Mouse (Mus musculus): ENCODE data around the gene Lamtor2. TPM values are rescaled to one million over a fixed set of nuclear protein-coding genes. Genes with fewer than 3 reads are reported as not detected.

Gene Lamtor2
- polyA plus RNA-seq, 1 experiment from 2014 or later, result 102 TPM

MicroRNAs encoded within 50 kb of the gene (microRNA counts, 519-probe panel; counts per million panel counts)
- 582 counts per million, percentile 70 among the panel's probes with 10 or more counts for microRNA mmu-miR-1905

Small RNA genes within 50 kb of the gene (microRNA-seq; reads per million reads assigned to microRNA genes)
- not detected for gene Mir1905

Other genes starting within 250 kb of the Lamtor2 start
- 93.8 and 96.4 TPM in 2 replicates for gene Glmp, start 228.1 kb downstream of the Lamtor2 start, polyA plus RNA-seq (2016; fragmentation: Nextera tagmentation; extraction: Ambion mirVana)
- 1.6 and 2.0 TPM in 2 replicates for gene Tmem79, start 216.9 kb downstream of the Lamtor2 start, polyA plus RNA-seq (2016; fragmentation: Nextera tagmentation; extraction: Ambion mirVana)
- gene Smg5, start 216.8 kb downstream of the Lamtor2 start, polyA plus RNA-seq (2016; fragmentation: Nextera tagmentation; extraction: Ambion mirVana), result 56.1 and 58.8 TPM in 2 replicates
- 9.2 and 10.0 TPM in 2 replicates for gene Paqr6, start 188.5 kb downstream of the Lamtor2 start, polyA plus RNA-seq (2016; fragmentation: Nextera tagmentation; extraction: Ambion mirVana)
- 0.11 and 0.13 TPM in 2 replicates for gene Bglap3, start 180.3 kb downstream of the Lamtor2 start, polyA plus RNA-seq (2016; fragmentation: Nextera tagmentation; extraction: Ambion mirVana)
- gene Bglap2, start 174.4 kb downstream of the Lamtor2 start, polyA plus RNA-seq (2016; fragmentation: Nextera tagmentation; extraction: Ambion mirVana), result not detected in 2 replicates
- not detected in 2 replicates for gene Bglap, start 168.6 kb downstream of the Lamtor2 start, polyA plus RNA-seq (2016; fragmentation: Nextera tagmentation; extraction: Ambion mirVana)
- 104 and 115 TPM in 2 replicates for gene Pmf1, start 142.7 kb downstream of the Lamtor2 start, polyA plus RNA-seq (2016; fragmentation: Nextera tagmentation; extraction: Ambion mirVana)
- gene Slc25a44, start 127.9 kb downstream of the Lamtor2 start, polyA plus RNA-seq (2016; fragmentation: Nextera tagmentation; extraction: Ambion mirVana), result 14.0 and 14.9 TPM in 2 replicates
- 14.4 and 17.6 TPM in 2 replicates for gene Sema4a, start 91.9 kb downstream of the Lamtor2 start, polyA plus RNA-seq (2016; fragmentation: Nextera tagmentation; extraction: Ambion mirVana)
- 189 TPM in 2 replicates for gene Lmna, start 43.1 kb downstream of the Lamtor2 start, polyA plus RNA-seq (2016; fragmentation: Nextera tagmentation; extraction: Ambion mirVana)
- 2.8 and 3.1 TPM in 2 replicates for gene Mex3a, start 20.7 kb downstream of the Lamtor2 start, polyA plus RNA-seq (2016; fragmentation: Nextera tagmentation; extraction: Ambion mirVana)
- 0.70 TPM in 1 of 2 replicates, not detected in the other for gene Rab25, start 4.8 kb downstream of the Lamtor2 start, polyA plus RNA-seq (2016; fragmentation: Nextera tagmentation; extraction: Ambion mirVana)
- 37.9 and 39.5 TPM in 2 replicates for gene Ubqln4, start 684 bp upstream of the Lamtor2 start, polyA plus RNA-seq (2016; fragmentation: Nextera tagmentation; extraction: Ambion mirVana)
- 172 and 177 TPM in 2 replicates for gene Ssr2, start 22.8 kb upstream of the Lamtor2 start, polyA plus RNA-seq (2016; fragmentation: Nextera tagmentation; extraction: Ambion mirVana)
- 30.5 and 33.0 TPM in 2 replicates for gene Arhgef2, start 52.9 kb upstream of the Lamtor2 start, polyA plus RNA-seq (2016; fragmentation: Nextera tagmentation; extraction: Ambion mirVana)
- not detected in 2 replicates for gene Rxfp4, start 100.1 kb upstream of the Lamtor2 start, polyA plus RNA-seq (2016; fragmentation: Nextera tagmentation; extraction: Ambion mirVana)
- gene Khdc4, start 132.7 kb upstream of the Lamtor2 start, polyA plus RNA-seq (2016; fragmentation: Nextera tagmentation; extraction: Ambion mirVana), result 44.1 and 46.4 TPM in 2 replicates
- 36.0 and 36.4 TPM in 2 replicates for gene Rit1, start 163.8 kb upstream of the Lamtor2 start, polyA plus RNA-seq (2016; fragmentation: Nextera tagmentation; extraction: Ambion mirVana)
- 1.4 and 1.5 TPM in 2 replicates for gene Syt11, start 222.1 kb upstream of the Lamtor2 start, polyA plus RNA-seq (2016; fragmentation: Nextera tagmentation; extraction: Ambion mirVana)

Measured in liver, embryonic 12.5 days (tissue).